Comparison of ENCODE assay signal across 8 mouse cellular contexts in the genomic region with DNA sequence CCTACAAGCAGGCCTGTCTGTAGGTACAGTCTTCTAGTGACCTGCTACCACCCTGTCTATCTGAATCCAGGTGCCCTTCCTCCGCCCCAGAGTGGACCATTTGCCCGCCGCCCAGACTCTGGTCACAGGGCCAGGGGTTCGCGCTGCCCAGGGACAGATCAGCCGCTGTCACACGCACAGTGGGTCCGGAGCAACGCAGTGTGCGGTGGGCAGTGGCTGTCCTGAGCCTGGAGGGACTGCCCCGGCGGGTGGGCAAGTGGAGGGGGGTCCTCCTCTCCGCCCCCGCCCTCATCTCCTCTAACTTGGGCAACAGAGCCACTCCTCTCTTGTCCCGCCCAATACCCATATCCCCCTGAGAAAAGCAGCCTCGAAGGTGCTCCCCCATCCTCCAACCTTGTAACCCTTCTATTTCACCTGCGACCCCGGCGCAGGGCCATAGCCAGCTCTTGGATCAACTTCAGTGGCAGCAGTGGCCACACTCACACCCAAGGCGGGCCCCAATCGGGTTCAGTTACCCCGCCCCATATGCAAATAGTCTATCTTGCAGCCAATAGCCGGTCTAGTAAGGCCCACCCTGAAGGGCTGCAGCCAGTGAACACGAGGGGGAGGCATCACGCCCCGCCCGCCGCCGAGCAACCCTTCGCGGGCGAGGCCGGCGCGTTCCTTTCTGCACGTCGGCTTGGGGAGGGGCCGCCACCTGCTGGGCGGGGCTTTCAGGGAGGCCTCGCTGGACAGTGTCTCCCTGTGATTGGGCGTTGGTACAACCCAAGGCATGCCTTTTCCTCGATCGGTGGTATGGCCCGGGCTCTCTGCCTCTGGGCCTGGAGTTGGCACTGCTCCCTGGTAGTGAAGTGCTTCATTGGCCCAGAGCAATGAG. TPM values are rescaled to one million over a fixed set of nuclear protein-coding genes. Genes with fewer than 3 reads are reported as not detected.
DNase-seq lines count a peak whose midpoint lies in the region; ATAC-seq lines count a peak whose summit lies in the region.

No protein-coding gene starts in this region.

- H3K4me1 ChIP-seq in hindbrain, embryonic 13.5 days (replicated peaks), result peaks cover 34% of the 10 kb centered on the region

- H3K27me3 ChIP-seq in hindbrain, embryonic 13.5 days, result no peaks in the 10 kb centered on the region

- peak overlapping the region; percentile 67 for H3K4me2 ChIP-seq in hindbrain, embryonic 13.5 days

- no peaks in the 10 kb centered on the region for H3K9me3 ChIP-seq in hindbrain, embryonic 13.5 days

- peak overlapping the region; percentile 67 for H3K9ac ChIP-seq in hindbrain, embryonic 13.5 days

- 3% methylated on average over 41 of the region's 44 CpGs for WGBS in hindbrain, embryonic 13.5 days

- H3K36me3 ChIP-seq in hindbrain, embryonic 13.5 days, result peaks cover 18% of the 10 kb centered on the region

- peak; percentile 99 for DNase-seq in NIH3T3 (ENCODE audit: low read depth)
- peak; percentile 97 to 98 for DNase-seq in cerebellum, postnatal 10 days
- peak; percentile 86 to 90 for DNase-seq in frontal cortex, postnatal 14 days (ENCODE audit: low spot score in 2 of 2)
- peak; percentile 68 to 78 for DNase-seq in layer of hippocampus, postnatal 25 days (ENCODE audit: extremely low spot score in 1 of 2, low spot score in 1 of 2)
- peak; percentile 98 for DNase-seq in lung, postnatal 25 days (ENCODE audit: low spot score)
- peak; percentile 99 for DNase-seq in retina, embryonic 14.5 days (ENCODE audit: low spot score)
- DNase-seq in thymus, postnatal 4 days, result peak; percentile 95

- ATAC-seq in hindbrain, embryonic 13.5 days (ENCODE audit: low FRiP score), result peak; percentile 97

- H3K4me3 ChIP-seq in hindbrain, embryonic 13.5 days, result peak overlapping the region; percentile 43

- H3K27ac ChIP-seq in hindbrain, embryonic 13.5 days, result peak overlapping the region; percentile 83

RNA-seq across cellular contexts. Expression of a gene that starts 5.8 kb away (rescaled TPM):
- 27.4 and 32.9 TPM in 2 replicates for polyA plus RNA-seq in hindbrain, embryonic 13.5 days (2015; fragmentation: Nextera tagmentation; extraction: Ambion mirVana)
- under 1 TPM; 0.64 to 0.80 TPM for total RNA-seq in layer of hippocampus, postnatal 25 days (2021)

RNA-seq across cellular contexts. Expression of a gene that starts 7.1 kb away (rescaled TPM):
- 77.1 and 78.9 TPM in 2 replicates for polyA plus RNA-seq in hindbrain, embryonic 13.5 days (2015; fragmentation: Nextera tagmentation; extraction: Ambion mirVana)
- total RNA-seq in layer of hippocampus, postnatal 25 days (2021), result 10 to 100 TPM; 67.1 to 71.1 TPM

RNA-seq across cellular contexts. Expression of a gene that starts 7.6 kb away (rescaled TPM):
- 1.2 and 1.8 TPM in 2 replicates for polyA plus RNA-seq in hindbrain, embryonic 13.5 days (2015; fragmentation: Nextera tagmentation; extraction: Ambion mirVana)
- total RNA-seq in layer of hippocampus, postnatal 25 days (2021), result not detected

RNA-seq across cellular contexts. Expression of a gene that starts 27.5 kb away (rescaled TPM):
- polyA plus RNA-seq in hindbrain, embryonic 13.5 days (2015; fragmentation: Nextera tagmentation; extraction: Ambion mirVana), result 10.3 and 11.2 TPM in 2 replicates
- total RNA-seq in layer of hippocampus, postnatal 25 days (2021), result 1 to 10 TPM; 4.5 to 6.1 TPM

RNA-seq across cellular contexts. Expression of a gene that starts 27.7 kb away (rescaled TPM):
- polyA plus RNA-seq in hindbrain, embryonic 13.5 days (2015; fragmentation: Nextera tagmentation; extraction: Ambion mirVana), result 109 and 118 TPM in 2 replicates
- 100 to 1,000 TPM; 193 to 235 TPM for total RNA-seq in layer of hippocampus, postnatal 25 days (2021)

Comparison
In these comparisons a context has a peak if more than half of its experiments do, and no peak if none do; other contexts are left out.
1. Peak in every context shown above with its lines: DNase-seq, ATAC-seq, H3K4me3 ChIP-seq and H3K27ac ChIP-seq.